Mouse (Mus musculus) thymus, adult 2 months (tissue): ENCODE results near the gene Thap8. TPM values are rescaled to one million over a fixed set of nuclear protein-coding genes. Genes with fewer than 3 reads are reported as not detected.

Experiments
- DNase-seq: peaks from one replicate; pipeline ENCODE4 v3.0.0; 2021
- H3K27ac ChIP-seq: fragments of 200-500 bp; 2 replicates; pipeline ENCODE4 v1.5.1; 2012; ENCODE audit warnings: low read length, control low read depth; ENCODE audit not compliant: control insufficient read depth, insufficient read depth
- H3K27me3 ChIP-seq: fragments of 200-500 bp; 2 replicates; pipeline ENCODE4 v1.6.1; 2012; ENCODE audit warnings: mild to moderate bottlenecking, low read length, moderate library complexity, mixed read lengths; ENCODE audit not compliant: control insufficient read depth, insufficient read depth
- H3K36me3 ChIP-seq: fragments of 200-500 bp; 2 replicates; pipeline ENCODE4 v1.6.1; 2012; ENCODE audit warnings: mild to moderate bottlenecking, low read length, moderate library complexity; ENCODE audit not compliant: control insufficient read depth, insufficient read depth
- H3K4me1 ChIP-seq: fragments of 200-500 bp; replicated peaks from 2 replicates; pipeline ENCODE4 v1.6.1; 2012; ENCODE audit warnings: low read length; ENCODE audit not compliant: control insufficient read depth, insufficient read depth
- H3K4me3 ChIP-seq: fragments of 200-500 bp; 2 replicates; pipeline ENCODE4 v1.5.1; 2012; ENCODE audit warnings: mild to moderate bottlenecking, low read length, control low read depth, moderate library complexity; ENCODE audit not compliant: control insufficient read depth, insufficient read depth
- CTCF ChIP-seq: fragments of 200-500 bp; IDR thresholded peaks from 2 replicates; pipeline ENCODE4 v1.5.1; 2012; ENCODE audit warnings: mild to moderate bottlenecking, control low read depth, low read length, moderate library complexity, borderline replicate concordance; ENCODE audit not compliant: control insufficient read depth, poor library complexity, insufficient read depth; ENCODE audit errors: extremely low read depth
- POLR2A ChIP-seq: fragments of 200-500 bp; IDR thresholded peaks from 2 replicates; pipeline ENCODE4 v1.6.1; 2012; ENCODE audit warnings: mild to moderate bottlenecking, low read length, control low read depth, moderate library complexity; ENCODE audit not compliant: control insufficient read depth, poor library complexity, insufficient read depth; ENCODE audit errors: extremely low read depth
- WGBS: fragments of 180-500 bp; shearing (Covaris S2); methylation state at CpG from one replicate; pipeline ENCODE4 v1.1.7; 2018; 5-methylcytosine and 5-hydroxymethylcytosine counted together
- polyA plus RNA-seq: library from polyadenylated mRNA; depleted of rRNA; stranded (reverse); fragments of >200 nt; gene quantifications from 2 replicates; pipeline ENCODE4 v1.2.3, GENCODE M21; 2012; rRNA removed

Gene Thap8
- polyA plus RNA-seq, 1 experiment: 0.26 TPM

- DNase-seq: peak; percentile 61
- H3K4me1 ChIP-seq: peaks cover 26% of the 10 kb centered on the region
- H3K36me3 ChIP-seq: no peaks in the 10 kb centered on the region
- TF ChIP-seq POLR2A: no peak
- peak; percentile 80; the same call in 1 of the 2 replicates for TF ChIP-seq CTCF
- no peak overlapping the region for H3K27ac ChIP-seq
- no peak overlapping the region for H3K4me3 ChIP-seq
- no peaks in the 10 kb centered on the region for H3K27me3 ChIP-seq
- WGBS: 6% methylated on average over 9 of the region's 9 CpGs
Observed at GRCm38 (mm10) chr7:30336384-30336783, 56.5 kb downstream of the Thap8 start.

DNA sequence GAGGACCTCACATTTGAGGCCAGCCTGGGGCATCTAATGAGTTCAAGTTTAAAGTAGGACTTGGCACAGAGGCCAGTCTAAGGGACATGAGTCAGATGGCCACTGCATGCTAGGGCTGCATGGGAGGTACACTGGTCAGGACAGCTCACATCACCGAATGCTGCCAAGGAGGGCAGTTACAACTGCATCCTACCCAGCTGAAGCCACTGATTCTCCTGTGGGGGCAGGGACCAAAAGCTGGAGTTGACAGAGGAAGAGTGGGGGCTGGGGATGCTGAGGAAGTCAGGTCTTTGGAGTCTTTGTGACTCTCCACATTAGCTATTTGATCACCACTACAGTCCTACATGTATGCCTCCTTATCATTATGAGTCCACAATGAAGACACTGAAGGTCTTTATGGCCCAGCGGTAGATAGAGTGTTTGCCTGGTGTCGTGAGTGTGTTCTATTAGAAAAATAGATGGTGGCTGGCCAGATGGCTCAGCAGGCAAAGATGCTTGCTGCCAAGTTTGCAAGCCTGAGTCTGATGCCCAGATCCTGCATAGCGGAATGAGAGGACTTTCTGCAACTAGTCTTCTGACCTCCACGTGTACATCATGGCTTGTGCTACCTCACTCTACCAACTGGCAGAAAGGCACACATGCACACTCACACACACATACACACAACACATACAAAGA, 59.7 kb downstream of the Thap8 start:
- no peak overlapping the region for H3K4me3 ChIP-seq
- whole genome bisulfite sequencing: 82% methylated on average over 5 of the region's 5 CpGs
- no peaks in the 10 kb centered on the region for H3K27me3 ChIP-seq
- DNase-seq: no peak
- H3K36me3 ChIP-seq: no peaks in the 10 kb centered on the region
- no peak for TF ChIP-seq CTCF
- no peak overlapping the region for H3K27ac ChIP-seq
- peaks cover 2% of the 10 kb centered on the region for H3K4me1 ChIP-seq

Other genes starting within 250 kb of the Thap8 start
- gene Zfp14, start 228.7 kb upstream of the Thap8 start, polyA plus RNA-seq: 2.2 and 3.3 TPM in 2 replicates
- gene Zfp82, start 207.2 kb upstream of the Thap8 start, polyA plus RNA-seq: 1.5 and 1.7 TPM in 2 replicates
- gene Gm26920, start 189.7 kb upstream of the Thap8 start, polyA plus RNA-seq: not detected in 2 replicates
- 4.4 and 6.8 TPM in 2 replicates for gene Zfp566, start 189.6 kb upstream of the Thap8 start, polyA plus RNA-seq
- gene Zfp260, start 185.3 kb upstream of the Thap8 start, polyA plus RNA-seq: 30.6 and 36.4 TPM in 2 replicates
- gene Zfp382, start 158.2 kb upstream of the Thap8 start, polyA plus RNA-seq: 5.4 and 8.1 TPM in 2 replicates
- 16.8 and 18.6 TPM in 2 replicates for gene Zfp146, start 110.3 kb upstream of the Thap8 start, polyA plus RNA-seq
- 28.1 and 85.8 TPM in 2 replicates for gene Cox7a1, start 96.0 kb upstream of the Thap8 start, polyA plus RNA-seq
- 565 and 739 TPM in 2 replicates for gene Capns1, start 81.3 kb upstream of the Thap8 start, polyA plus RNA-seq
- 131 and 157 TPM in 2 replicates for gene Polr2i, start 48.1 kb upstream of the Thap8 start, polyA plus RNA-seq
- 42.4 and 47.1 TPM in 2 replicates for gene Tbcb, start 47.8 kb upstream of the Thap8 start, polyA plus RNA-seq
- gene Ovol3, start 44.4 kb upstream of the Thap8 start, polyA plus RNA-seq: 0.66 and 1.4 TPM in 2 replicates
- gene Wdr62, start 325 bp downstream of the Thap8 start, polyA plus RNA-seq: 54.1 and 66.9 TPM in 2 replicates
- gene Clip3, start 11.6 kb downstream of the Thap8 start, polyA plus RNA-seq: 2.9 and 3.3 TPM in 2 replicates
- gene Alkbh6, start 28.6 kb downstream of the Thap8 start, polyA plus RNA-seq: 159 and 192 TPM in 2 replicates
- gene Syne4, start 34.7 kb downstream of the Thap8 start, polyA plus RNA-seq: 15.4 and 16.8 TPM in 2 replicates
- gene E130208F15Rik, start 41.6 kb downstream of the Thap8 start, polyA plus RNA-seq: 0.74 and 0.93 TPM in 2 replicates
- gene Sdhaf1, start 43.8 kb downstream of the Thap8 start, polyA plus RNA-seq: 26.9 and 31.7 TPM in 2 replicates
- 0.78 and 1.1 TPM in 2 replicates for gene Lrfn3, start 82.7 kb downstream of the Thap8 start, polyA plus RNA-seq
- gene Tyrobp, start 133.7 kb downstream of the Thap8 start, polyA plus RNA-seq: 273 and 417 TPM in 2 replicates
- gene Hcst, start 139.8 kb downstream of the Thap8 start, polyA plus RNA-seq: 212 and 279 TPM in 2 replicates
- gene Nfkbid, start 141.6 kb downstream of the Thap8 start, polyA plus RNA-seq: 72.8 and 77.4 TPM in 2 replicates
- 5.9 and 6.0 TPM in 2 replicates for gene Aplp1, start 165.4 kb downstream of the Thap8 start, polyA plus RNA-seq
- 0.05 and 0.15 TPM in 2 replicates for gene Kirrel2, start 177.6 kb downstream of the Thap8 start, polyA plus RNA-seq
- gene Nphs1, start 178.2 kb downstream of the Thap8 start, polyA plus RNA-seq: 0.19 and 0.38 TPM in 2 replicates
- gene Prodh2, start 213.5 kb downstream of the Thap8 start, polyA plus RNA-seq: 0.13 and 0.62 TPM in 2 replicates